9 mouse cellular contexts compared by ENCODE assay signal in the genomic region with DNA sequence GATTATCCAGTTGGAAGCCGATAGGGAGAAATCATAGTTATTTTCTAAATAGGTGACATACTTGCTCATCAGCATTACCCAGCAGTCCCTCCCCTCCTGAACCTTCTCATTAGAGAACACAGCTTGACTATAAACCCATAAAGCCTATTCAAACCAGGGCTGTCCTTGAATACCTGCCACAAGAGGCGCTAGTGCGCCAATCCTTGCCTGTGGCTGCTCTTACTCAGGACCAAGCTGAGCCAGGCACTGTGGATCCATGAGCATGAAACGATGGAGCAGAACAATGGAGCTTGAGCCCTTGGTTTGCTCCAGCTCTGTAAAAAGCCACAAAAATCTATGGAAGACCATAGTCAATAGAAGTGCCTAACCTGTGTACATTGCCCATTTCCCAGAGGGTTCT. TPM values are rescaled to one million over a fixed set of nuclear protein-coding genes. Genes with fewer than 3 reads are reported as not detected.
DNase-seq lines count a peak whose midpoint lies in the region; ATAC-seq and TF ChIP-seq lines count a peak whose summit lies in the region.
"Had no signal": no experiment of that assay in that cellular context is flagged by ENCODE, and none has a peak within 500 bp of the region (broad histone marks: within the 10 kb centered on the region; RNA-seq: fewer than 3 reads in every experiment).

No protein-coding gene starts in this region.

- H3K4me2 ChIP-seq in forebrain, embryonic 11.5 days (ENCODE audit: low read depth, low read length, severe bottlenecking) = no peak overlapping the region
- H3K4me2 ChIP-seq in forebrain, embryonic 16.5 days (ENCODE audit: low read length) = no peak overlapping the region
- H3K4me2 ChIP-seq: neural tube, embryonic 13.5 days had no signal

- H3K9ac ChIP-seq in forebrain, embryonic 11.5 days (ENCODE audit: low read length) = no peak overlapping the region
- H3K9ac ChIP-seq in forebrain, embryonic 16.5 days (replicated peaks; ENCODE audit: low read depth, low read length) = no peak overlapping the region
- H3K9ac ChIP-seq: neural tube, embryonic 13.5 days had no signal

- H3K79me3 ChIP-seq in C2C12 (ENCODE audit: low read depth) = no peaks in the 10 kb centered on the region

- no peak overlapping the region for H3K27ac ChIP-seq in forebrain, embryonic 11.5 days (ENCODE audit: low read depth, low read length)
- H3K27ac ChIP-seq in forebrain, embryonic 16.5 days (ENCODE audit: low read length) = no peak overlapping the region
- H3K27ac ChIP-seq: neural tube, embryonic 13.5 days had no signal

- H3ac ChIP-seq in C2C12 (ENCODE audit: control insufficient read depth, insufficient read length, low read depth) = no peak overlapping the region

- no peaks in the 10 kb centered on the region for H3K27me3 ChIP-seq in forebrain, embryonic 11.5 days (ENCODE audit: control insufficient read depth, insufficient read depth, low read length)
- H3K27me3 ChIP-seq in forebrain, embryonic 16.5 days (replicated peaks; ENCODE audit: control insufficient read depth, insufficient read depth, low read length) = no peaks in the 10 kb centered on the region
- H3K27me3 ChIP-seq in C2C12 (ENCODE audit: control insufficient read depth, insufficient read depth, insufficient read length) = no peaks in the 10 kb centered on the region
- H3K27me3 ChIP-seq: neural tube, embryonic 13.5 days had no signal

- 42% methylated on average over 4 of the region's 4 CpGs for WGBS in forebrain, embryonic 11.5 days
- WGBS in forebrain, embryonic 16.5 days = 35% methylated on average over 4 of the region's 4 CpGs

- no peaks in the 10 kb centered on the region for H3K79me2 ChIP-seq in C2C12 (ENCODE audit: control insufficient read depth, insufficient read depth)

- TF ChIP-seq CTCF in C2C12 (IDR thresholded peaks at IDR 0.05; ENCODE audit: control insufficient read depth, insufficient read depth, insufficient read length) = peak; percentile 40

- no peaks in the 10 kb centered on the region for H3K36me3 ChIP-seq in forebrain, embryonic 11.5 days (ENCODE audit: control insufficient read depth, insufficient read depth, low read length)
- no peaks in the 10 kb centered on the region for H3K36me3 ChIP-seq in forebrain, embryonic 16.5 days (ENCODE audit: control insufficient read depth, insufficient read depth)
- no peaks in the 10 kb centered on the region for H3K36me3 ChIP-seq in C2C12 (ENCODE audit: control insufficient read depth, insufficient read depth)
- H3K36me3 ChIP-seq: neural tube, embryonic 13.5 days had no signal

- no peaks in the 10 kb centered on the region for H3K9me3 ChIP-seq in forebrain, embryonic 11.5 days (ENCODE audit: control insufficient read depth, low read length)
- no peaks in the 10 kb centered on the region for H3K9me3 ChIP-seq in forebrain, embryonic 16.5 days (ENCODE audit: control insufficient read depth, low read length)
- H3K9me3 ChIP-seq: neural tube, embryonic 13.5 days had no signal

- ATAC-seq in forebrain, embryonic 11.5 days (replicated peaks; ENCODE audit: low FRiP score) = peak; percentile 66; the same call in 1 of the 2 replicates
- no peak; the same call in 1 of the 2 replicates for ATAC-seq in forebrain, embryonic 16.5 days
- peak; percentile 65 for ATAC-seq in frontal cortex, adult (ENCODE audit: low TSS enrichment)

- no peaks in the 10 kb centered on the region for H3K4me1 ChIP-seq in forebrain, embryonic 11.5 days (replicated peaks; ENCODE audit: control insufficient read depth, insufficient read depth, low read length)
- H3K4me1 ChIP-seq in forebrain, embryonic 16.5 days (replicated peaks; ENCODE audit: control insufficient read depth, insufficient read depth, low read length) = peaks cover 17% of the 10 kb centered on the region

- peak; percentile 76 for DNase-seq in forebrain, embryonic 11.5 days (ENCODE audit: low spot score)
- DNase-seq in cerebellum, adult 18-20 months = peak; percentile 20 to 39
- DNase-seq in layer of hippocampus, adult 11-12 months (ENCODE audit: low spot score) = peak; percentile 63
- DNase-seq in lung, postnatal 10 days = peak; percentile 69
- peak; percentile 14 for DNase-seq in thymus, postnatal 14 days

- H3K4me3 ChIP-seq in forebrain, embryonic 11.5 days (ENCODE audit: low read depth, low read length) = no peak overlapping the region
- no peak overlapping the region for H3K4me3 ChIP-seq in forebrain, embryonic 16.5 days (replicated peaks; ENCODE audit: low read length)
- no peak overlapping the region for H3K4me3 ChIP-seq in C2C12 (ENCODE audit: insufficient read depth, poor library complexity, severe bottlenecking)
- H3K4me3 ChIP-seq: neural tube, embryonic 13.5 days had no signal

TF ChIP-seq in C2C12, 6 proteins besides CTCF, POLR2A, EP300 and RAD21:
- no peak for TF ChIP-seq MYOG (IDR thresholded peaks at IDR 0.05; ENCODE audit: control insufficient read depth, extremely low read depth, insufficient read length)
- no peak for TF ChIP-seq USF1 (IDR thresholded peaks at IDR 0.05; ENCODE audit: low read depth)
- no peak for TF ChIP-seq MYOD1 (IDR thresholded peaks at IDR 0.05; ENCODE audit: control insufficient read depth, insufficient read length, low read depth)
- no peak for TF ChIP-seq MAX (IDR thresholded peaks at IDR 0.05)
- no peak for TF ChIP-seq FOSL1 (IDR thresholded peaks at IDR 0.05; ENCODE audit: insufficient read depth, low read length, poor library complexity, severe bottlenecking)
- no peak for TF ChIP-seq CEBPB (IDR thresholded peaks at IDR 0.05; ENCODE audit: low read depth)

RNA-seq across cellular contexts. Expression of gene D7Ertd443e, which starts 7.2 kb away (rescaled TPM):
- not detected in 2 replicates for polyA plus RNA-seq in forebrain, embryonic 11.5 days (2014; fragmentation: Nextera tagmentation; extraction: Ambion mirVana)
- polyA plus RNA-seq in forebrain, embryonic 16.5 days (2015; fragmentation: Nextera tagmentation; extraction: Ambion mirVana) = not detected in 2 replicates
- polyA plus RNA-seq in C2C12 (2012; fragmentation: generic; extraction: Trizol) = 0.01 TPM

Comparison
In these comparisons a context has a peak if more than half of its experiments do, and no peak if none do; other contexts are left out.
1. DNase-seq: peak in every context shown above with its lines; median percentile 76 in forebrain, embryonic 11.5 days; 69 in lung, postnatal 10 days; 63 in layer of hippocampus, adult 11-12 months; 30 in cerebellum, adult 18-20 months; 14 in thymus, postnatal 14 days.